Mouse (Mus musculus) limb, embryonic 13.5 days (tissue): ENCODE data around the gene Rab33a. TPM values are rescaled to one million over a fixed set of nuclear protein-coding genes. Genes with fewer than 3 reads are reported as not detected.

Source experiments
- ATAC-seq: fragments of 200-750 bp; cut with Nextera tagmentation; 2 replicates; pipeline ENCODE4 v1.8.0; 2017; ENCODE audit warnings: low read depth, moderate number of reproducible peaks, moderate TSS enrichment; ENCODE audit not compliant: low FRiP score
- H3K27ac ChIP-seq: fragments of 300-500 bp; sonication (generic); 2 replicates; pipeline ENCODE4 v1.5.1; 2015; ENCODE audit warnings: inconsistent platforms, mild to moderate bottlenecking, moderate library complexity
- H3K27me3 ChIP-seq: fragments of 300-500 bp; sonication (generic); 2 replicates; pipeline ENCODE4 v1.6.1; 2015; ENCODE audit warnings: mild to moderate bottlenecking, inconsistent platforms
- H3K36me3 ChIP-seq: fragments of 300-500 bp; sonication (generic); 2 replicates; pipeline ENCODE4 v1.6.1; 2015; ENCODE audit warnings: inconsistent platforms, mild to moderate bottlenecking, moderate library complexity
- H3K4me1 ChIP-seq: fragments of 300-500 bp; sonication (generic); 2 replicates; pipeline ENCODE4 v1.6.1; 2015; ENCODE audit warnings: inconsistent platforms
- H3K4me2 ChIP-seq: fragments of 300-500 bp; sonication (generic); replicated peaks from 2 replicates; pipeline ENCODE4 v1.6.1; 2015; ENCODE audit warnings: inconsistent platforms, mild to moderate bottlenecking, moderate library complexity
- H3K4me3 ChIP-seq: fragments of 300-500 bp; sonication (generic); 2 replicates; pipeline ENCODE4 v1.5.1; 2015; ENCODE audit warnings: moderate library complexity, mild to moderate bottlenecking, inconsistent platforms
- H3K9ac ChIP-seq: fragments of 300-500 bp; sonication (generic); 2 replicates; pipeline ENCODE4 v1.6.1; 2015; ENCODE audit warnings: mild to moderate bottlenecking, inconsistent platforms
- H3K9me3 ChIP-seq: fragments of 300-500 bp; sonication (generic); 2 replicates; pipeline ENCODE4 v1.6.1; 2016; ENCODE audit warnings: inconsistent platforms
- WGBS: fragments of 180-500 bp; shearing (Covaris S2); methylation state at CpG from one replicate; pipeline ENCODE4 v1.1.7; 2015; 5-methylcytosine and 5-hydroxymethylcytosine counted together
- polyA plus RNA-seq: library from polyadenylated mRNA; unstranded; fragments of >200 nt; fragmentation: Nextera tagmentation; extraction: Ambion mirVana; gene quantifications from 2 replicates; pipeline ENCODE4 v1.2.1, GENCODE M21; 2015

Rab33a gene
- polyA plus RNA-seq = 5.9 and 6.9 TPM in 2 replicates

- H3K27ac ChIP-seq = no peak within 1 kb of the TSS
- H3K9ac ChIP-seq = peak within 1 kb of the TSS; percentile 66
- no peaks in the 10 kb centered on the region for H3K27me3 ChIP-seq
- H3K4me3 ChIP-seq = peak within 1 kb of the TSS; percentile 52
- 22% methylated on average over 33 of the region's 33 CpGs for WGBS
- H3K4me1 ChIP-seq = no peaks in the 10 kb centered on the region
- H3K4me2 ChIP-seq = peak within 1 kb of the TSS; percentile 76
- peak; percentile 66; the same call in 1 of the 2 replicates for ATAC-seq
- H3K36me3 ChIP-seq = no peaks in the 10 kb centered on the region
- H3K9me3 ChIP-seq = no peaks in the 10 kb centered on the region
These were observed at the start of gene Rab33a for GRCm38 (mm10) chrX:48518808-48519548. Gene Rab33a, plus strand, starts transcription at chrX:48519285.

- no peak overlapping the region for H3K27ac ChIP-seq
- no peak overlapping the region for H3K4me3 ChIP-seq
- peaks cover 53% of the 10 kb centered on the region for H3K36me3 ChIP-seq
- no peaks in the 10 kb centered on the region for H3K9me3 ChIP-seq
- H3K4me1 ChIP-seq = no peaks in the 10 kb centered on the region
- ATAC-seq = no peak
- H3K9ac ChIP-seq = no peak overlapping the region
- no peaks in the 10 kb centered on the region for H3K27me3 ChIP-seq
- 70% methylated on average over 4 of the region's 4 CpGs for WGBS
- H3K4me2 ChIP-seq = no peak overlapping the region
These were observed 38.0 kb upstream of the Rab33a start for GRCm38 (mm10) chrX:48481095-48481494.

GRCm38 (mm10) chrX:48481687-48482086 is 37.4 kb upstream of the Rab33a start:
- Histone ChIP-seq H3K36me3 (peaks cover 54% of the 10 kb centered on the region), H3K27me3 (no peaks in the 10 kb centered on the region), H3K27ac (no peak overlapping the region), H3K9ac (no peak overlapping the region), H3K4me3 (no peak overlapping the region), H3K4me1 (no peaks in the 10 kb centered on the region), H3K9me3 (no peaks in the 10 kb centered on the region), H3K4me2 (no peak overlapping the region)
- ATAC-seq = no peak
- WGBS = 89% methylated on average over 7 of the region's 7 CpGs

GRCm38 (mm10) chrX:48493763-48494162 is 25.3 kb upstream of the Rab33a start:
- WGBS = 90% methylated on average over 8 of the region's 8 CpGs
- Histone ChIP-seq H3K4me3 (no peak overlapping the region), H3K4me2 (no peak overlapping the region), H3K9ac (no peak overlapping the region), H3K36me3 (peaks cover 40% of the 10 kb centered on the region), H3K4me1 (no peaks in the 10 kb centered on the region), H3K9me3 (no peaks in the 10 kb centered on the region), H3K27ac (no peak overlapping the region), H3K27me3 (no peaks in the 10 kb centered on the region)
- no peak for ATAC-seq

DNA sequence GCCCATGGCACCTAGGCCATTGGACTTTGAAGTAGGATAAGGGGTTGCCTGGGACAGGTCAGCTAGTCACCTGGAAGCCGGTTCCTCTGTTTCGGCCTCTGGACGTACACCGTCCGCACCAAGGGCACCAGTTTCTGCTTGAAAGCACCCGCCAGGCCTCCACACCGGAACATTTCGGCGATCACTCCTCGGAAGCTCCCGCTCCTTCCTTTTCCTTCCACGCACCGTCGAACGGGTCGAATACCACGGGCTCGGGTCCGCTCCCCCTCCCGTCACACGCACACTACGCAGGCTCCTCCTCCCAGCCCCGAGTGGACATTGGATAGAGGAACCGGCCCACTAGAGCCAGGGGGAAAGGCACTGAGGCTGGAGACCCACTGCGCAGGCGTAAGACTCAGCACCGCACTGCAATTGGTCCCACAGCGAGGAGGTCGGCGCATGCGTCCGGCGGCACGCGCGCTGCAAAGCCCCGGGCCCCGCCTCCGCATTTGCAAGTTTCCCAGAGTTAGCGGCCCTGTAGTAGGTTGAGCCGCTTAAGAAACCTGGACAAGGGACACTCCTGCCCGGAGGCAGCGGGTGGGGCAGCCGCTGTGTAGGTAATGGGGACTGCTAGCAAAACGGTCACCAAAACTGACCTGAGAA is 5.8 kb upstream of the Rab33a start, which contains the start of gene Aifm1:
Gene Aifm1, minus strand, starts transcription at position 398 of the 642 bp plus-strand sequence.
- no peak within 1 kb of the TSS for H3K27ac ChIP-seq
- peak within 1 kb of the TSS; percentile 67 for H3K9ac ChIP-seq
- H3K9me3 ChIP-seq = no peaks in the 10 kb centered on the region

GRCm38 (mm10) chrX:48513824-48514223 is 5.3 kb upstream of the Rab33a start:
- ATAC-seq = no peak
- Histone ChIP-seq H3K4me3 (peak overlapping the region; percentile 56), H3K4me1 (0 out of 2 replicates have a peak, but pooled peaks cover 3% of the 10 kb centered on the region), H3K27me3 (0 out of 2 replicates have a peak, but pooled peaks cover 2% of the 10 kb centered on the region), H3K27ac (no peak overlapping the region), H3K9ac (peak overlapping the region; percentile 48), H3K36me3 (no peaks in the 10 kb centered on the region), H3K4me2 (peak overlapping the region; percentile 57), H3K9me3 (no peaks in the 10 kb centered on the region)
- 15% methylated on average over 13 of the region's 13 CpGs for WGBS

More for the DNA sequence above, 5.8 kb upstream of the Rab33a start, which contains the start of gene Aifm1:
- H3K4me2 ChIP-seq = peak within 1 kb of the TSS; percentile 67
- H3K36me3 ChIP-seq = no peaks in the 10 kb centered on the region
- 0 out of 2 replicates have a peak, but pooled peaks cover 3% of the 10 kb centered on the region for H3K4me1 ChIP-seq
- H3K4me3 ChIP-seq = peak within 1 kb of the TSS; percentile 56
- ATAC-seq = peak; percentile 99
- WGBS = 12% methylated on average over 41 of the region's 45 CpGs
- 0 out of 2 replicates have a peak, but pooled peaks cover 2% of the 10 kb centered on the region for H3K27me3 ChIP-seq

DNA sequence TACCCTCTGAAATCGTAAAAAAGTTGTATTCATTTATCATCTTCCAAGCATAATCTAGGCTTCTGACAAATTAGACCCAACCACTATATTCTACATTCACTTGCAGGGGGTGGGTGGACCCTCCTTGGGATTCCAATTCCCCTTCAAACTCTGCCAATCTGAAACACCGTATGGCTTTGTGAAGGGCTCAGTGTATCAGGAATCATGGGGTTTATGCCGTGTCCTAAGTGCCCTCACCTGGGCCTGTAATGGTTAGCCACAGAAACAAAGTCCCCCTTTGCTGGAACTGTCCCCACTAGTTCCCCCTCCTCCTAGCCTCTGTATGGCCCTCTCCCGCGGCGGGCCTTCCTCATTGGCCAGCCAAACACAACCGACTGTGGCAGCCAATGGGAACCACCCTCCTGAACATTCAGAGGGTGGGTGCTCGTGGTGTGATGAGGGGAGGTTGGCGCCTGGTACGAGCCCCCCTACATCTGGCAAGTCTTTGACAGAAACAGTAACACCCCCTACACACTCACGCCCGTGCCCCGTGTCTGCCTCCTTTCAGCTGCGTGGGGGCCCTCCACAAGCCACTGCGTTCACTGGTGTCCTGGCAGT is 776 bp upstream of the Rab33a start:
- 25% methylated on average over 15 of the region's 15 CpGs for WGBS
- 0 out of 2 replicates have a peak, but pooled peaks cover 2% of the 10 kb centered on the region for H3K27me3 ChIP-seq
- no peak overlapping the region for H3K27ac ChIP-seq
- no peaks in the 10 kb centered on the region for H3K4me1 ChIP-seq
- peak; percentile 55; the same call in 1 of the 2 replicates for ATAC-seq
- H3K36me3 ChIP-seq = no peaks in the 10 kb centered on the region
- peak overlapping the region; percentile 52 for H3K4me3 ChIP-seq
- peak overlapping the region; percentile 66; the same call in 1 of the 2 replicates for H3K9ac ChIP-seq
- peak overlapping the region; percentile 76 for H3K4me2 ChIP-seq
- no peaks in the 10 kb centered on the region for H3K9me3 ChIP-seq

GRCm38 (mm10) chrX:48519549-48520085 is 532 bp downstream of the Rab33a start:
- 0 out of 2 replicates have a peak, but pooled peaks have one; percentile 44 for ATAC-seq
- WGBS = 24% methylated on average over 20 of the region's 20 CpGs
- H3K4me2 ChIP-seq = peak overlapping the region; percentile 76
- no peaks in the 10 kb centered on the region for H3K9me3 ChIP-seq
- peak overlapping the region; percentile 66 for H3K9ac ChIP-seq
- H3K27ac ChIP-seq = no peak overlapping the region
- peak overlapping the region; percentile 52 for H3K4me3 ChIP-seq
- no peaks in the 10 kb centered on the region for H3K4me1 ChIP-seq
- H3K36me3 ChIP-seq = no peaks in the 10 kb centered on the region
- H3K27me3 ChIP-seq = no peaks in the 10 kb centered on the region

- Histone ChIP-seq H3K4me2 (no peak overlapping the region), H3K9me3 (no peaks in the 10 kb centered on the region), H3K27me3 (no peaks in the 10 kb centered on the region), H3K4me3 (no peak overlapping the region), H3K27ac (no peak overlapping the region), H3K4me1 (no peaks in the 10 kb centered on the region), H3K36me3 (no peaks in the 10 kb centered on the region), H3K9ac (no peak overlapping the region)
- WGBS = 90% methylated on average over 3 of the region's 3 CpGs
- no peak for ATAC-seq
These were observed 2.6 kb downstream of the Rab33a start for GRCm38 (mm10) chrX:48521651-48522050.

DNA sequence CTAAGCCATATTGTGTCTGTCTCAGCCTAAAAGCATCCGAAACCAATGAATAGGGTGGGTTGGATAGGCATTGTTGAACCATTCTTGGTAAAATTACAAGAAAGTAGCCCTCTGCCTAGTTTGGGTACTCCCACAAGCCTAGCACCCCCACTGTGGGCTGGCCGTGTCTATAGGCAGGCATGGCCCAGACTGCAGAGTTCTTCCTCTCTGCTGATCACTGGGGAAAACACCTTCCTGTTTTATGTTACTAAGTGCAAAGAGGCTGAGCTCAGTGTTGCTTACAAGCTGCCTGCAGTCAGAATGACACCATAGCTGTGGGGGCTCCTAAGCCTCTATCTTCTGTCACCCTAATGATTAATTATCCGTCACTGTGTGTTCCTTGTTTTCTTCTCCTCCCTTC is 4.4 kb downstream of the Rab33a start:
- 68% methylated on average over 3 of the region's 3 CpGs for WGBS
- no peaks in the 10 kb centered on the region for H3K9me3 ChIP-seq
- H3K9ac ChIP-seq = no peak overlapping the region
- no peak for ATAC-seq
- no peaks in the 10 kb centered on the region for H3K27me3 ChIP-seq
- H3K4me1 ChIP-seq = no peaks in the 10 kb centered on the region
- H3K4me3 ChIP-seq = no peak overlapping the region
- no peaks in the 10 kb centered on the region for H3K36me3 ChIP-seq
- H3K4me2 ChIP-seq = no peak overlapping the region
- no peak overlapping the region for H3K27ac ChIP-seq

GRCm38 (mm10) chrX:48525332-48525731 is 6.2 kb downstream of the Rab33a start:
- H3K27ac ChIP-seq = no peak overlapping the region
- H3K36me3 ChIP-seq = no peaks in the 10 kb centered on the region
- no peaks in the 10 kb centered on the region for H3K27me3 ChIP-seq
- no peaks in the 10 kb centered on the region for H3K9me3 ChIP-seq
- 67% methylated on average over 1 of the region's 1 CpGs for WGBS
- no peak overlapping the region for H3K4me2 ChIP-seq
- no peak overlapping the region for H3K9ac ChIP-seq
- no peak for ATAC-seq
- H3K4me1 ChIP-seq = no peaks in the 10 kb centered on the region
- H3K4me3 ChIP-seq = no peak overlapping the region

GRCm38 (mm10) chrX:48525866-48526265 is 6.8 kb downstream of the Rab33a start:
- no peak for ATAC-seq
- no peaks in the 10 kb centered on the region for H3K9me3 ChIP-seq
- no peaks in the 10 kb centered on the region for H3K4me1 ChIP-seq
- no peak overlapping the region for H3K4me3 ChIP-seq
- no peaks in the 10 kb centered on the region for H3K27me3 ChIP-seq
- H3K9ac ChIP-seq = no peak overlapping the region
- no peak overlapping the region for H3K27ac ChIP-seq
- H3K4me2 ChIP-seq = no peak overlapping the region
- WGBS = 50% methylated on average over 8 of the region's 8 CpGs
- no peaks in the 10 kb centered on the region for H3K36me3 ChIP-seq
